Mouse (Mus musculus): ENCODE results near the gene Actg1.

Actg1 gene

GRCm38 (mm10) chr11:120303559-120304349 lies 44.6 kb downstream of the Actg1 start:
- no peaks in the 10 kb centered on the region for H3K27me3 ChIP-seq (ENCODE audit: control insufficient read depth, insufficient read depth, low read length, poor library complexity, severe bottlenecking)
- no peaks in the 10 kb centered on the region for H3K36me3 ChIP-seq (ENCODE audit: control insufficient read depth, insufficient read depth, low read length, poor library complexity, severe bottlenecking)
- no peak for DNase-seq (ENCODE audit: low read depth, low spot score)

- H3K27me3 ChIP-seq (ENCODE audit: control insufficient read depth, insufficient read depth, low read length, poor library complexity, severe bottlenecking), result no peaks in the 10 kb centered on the region
- H3K36me3 ChIP-seq (ENCODE audit: control insufficient read depth, insufficient read depth, low read length, poor library complexity, severe bottlenecking), result no peaks in the 10 kb centered on the region
- no peak for DNase-seq (ENCODE audit: low read depth, low spot score)
Measured at GRCm38 (mm10) chr11:120303119-120303518, 45.2 kb downstream of the Actg1 start.

- Histone ChIP-seq H3K36me3 (ENCODE audit: control insufficient read depth, insufficient read depth, low read length, poor library complexity, severe bottlenecking) (no peaks in the 10 kb centered on the region), H3K27me3 (ENCODE audit: control insufficient read depth, insufficient read depth, low read length, poor library complexity, severe bottlenecking) (no peaks in the 10 kb centered on the region)
- no peak for DNase-seq (ENCODE audit: low read depth, low spot score)
Measured at GRCm38 (mm10) chr11:120299484-120299883, 48.9 kb downstream of the Actg1 start.

- H3K36me3 ChIP-seq (ENCODE audit: control insufficient read depth, insufficient read depth, low read length, poor library complexity, severe bottlenecking), result no peaks in the 10 kb centered on the region
- H3K27me3 ChIP-seq (ENCODE audit: control insufficient read depth, insufficient read depth, low read length, poor library complexity, severe bottlenecking), result no peaks in the 10 kb centered on the region
- DNase-seq (ENCODE audit: low read depth, low spot score), result no peak
Measured at GRCm38 (mm10) chr11:120298441-120299141, 49.8 kb downstream of the Actg1 start.

- DNase-seq (ENCODE audit: low read depth, low spot score), result no peak
- H3K27me3 ChIP-seq (ENCODE audit: control insufficient read depth, insufficient read depth, low read length, poor library complexity, severe bottlenecking), result no peaks in the 10 kb centered on the region
Measured at GRCm38 (mm10) chr11:120297767-120298166, 50.6 kb downstream of the Actg1 start.

GRCm38 (mm10) chr11:120296305-120297144 lies 51.8 kb downstream of the Actg1 start:
- H3K36me3 ChIP-seq (ENCODE audit: control insufficient read depth, insufficient read depth, low read length, poor library complexity, severe bottlenecking), result no peaks in the 10 kb centered on the region
- no peaks in the 10 kb centered on the region for H3K27me3 ChIP-seq (ENCODE audit: control insufficient read depth, insufficient read depth, low read length, poor library complexity, severe bottlenecking)
- no peak for DNase-seq (ENCODE audit: low read depth, low spot score)

More at GRCm38 (mm10) chr11:120297767-120298166, 50.6 kb downstream of the Actg1 start:
- H3K36me3 ChIP-seq (ENCODE audit: control insufficient read depth, insufficient read depth, low read length, poor library complexity, severe bottlenecking), result no peaks in the 10 kb centered on the region

Measured in splenic B cell, adult 2 months (primary cell).